Mouse (Mus musculus) limb, embryonic 11.5 days (tissue): ENCODE data around the gene Calcoco1. TPM values are rescaled to one million over a fixed set of nuclear protein-coding genes. Genes with fewer than 3 reads are reported as not detected.

Experiments used
- ATAC-seq: fragments of 200-750 bp; cut with Nextera tagmentation; 2 replicates; pipeline ENCODE4 v1.8.0; 2017; ENCODE audit warnings: low read depth; ENCODE audit not compliant: insufficient number of reproducible peaks, low FRiP score, low TSS enrichment
- DNase-seq: peaks from one replicate; pipeline ENCODE4 v3.0.0-alpha.2; 2015; ENCODE audit warnings: low spot score
- H3K27ac ChIP-seq: fragments of 300-500 bp; sonication (generic); replicated peaks from 2 replicates; pipeline ENCODE4 v1.5.1; 2014; ENCODE audit warnings: low read depth, mild to moderate bottlenecking, low read length
- H3K27me3 ChIP-seq: fragments of 300-500 bp; sonication (generic); 2 replicates; pipeline ENCODE4 v1.6.1; 2014; ENCODE audit warnings: mild to moderate bottlenecking, low read length, mixed read lengths; ENCODE audit not compliant: control insufficient read depth, insufficient read depth
- H3K36me3 ChIP-seq: fragments of 300-500 bp; sonication (generic); 2 replicates; pipeline ENCODE4 v1.6.1; 2014; ENCODE audit warnings: mild to moderate bottlenecking, low read length, moderate library complexity, mixed read lengths; ENCODE audit not compliant: control insufficient read depth, insufficient read depth
- H3K4me1 ChIP-seq: fragments of 300-500 bp; sonication (generic); 2 replicates; pipeline ENCODE4 v1.6.1; 2014; ENCODE audit warnings: low read length, mixed read lengths; ENCODE audit not compliant: control insufficient read depth, insufficient read depth
- H3K4me2 ChIP-seq: fragments of 300-500 bp; sonication (generic); 2 replicates; pipeline ENCODE4 v1.6.1; 2014; ENCODE audit warnings: low read depth, mild to moderate bottlenecking, moderate library complexity; ENCODE audit not compliant: severe bottlenecking
- H3K4me3 ChIP-seq: fragments of 300-500 bp; sonication (generic); 2 replicates; pipeline ENCODE4 v1.5.1; 2014; ENCODE audit warnings: low read depth, low read length
- H3K9ac ChIP-seq: fragments of 300-500 bp; sonication (generic); 2 replicates; pipeline ENCODE4 v1.6.1; 2014; ENCODE audit warnings: mild to moderate bottlenecking, low read length
- H3K9me3 ChIP-seq: fragments of 300-500 bp; sonication (generic); 2 replicates; pipeline ENCODE4 v1.6.1; 2016; ENCODE audit warnings: low read length; ENCODE audit not compliant: control insufficient read depth
- WGBS: fragments of 180-500 bp; shearing (Covaris S2); extraction: QIAGEN DNeasy Blood & Tissue Kit; methylation state at CpG from one replicate; pipeline ENCODE4 v1.1.7; 2014; 5-methylcytosine and 5-hydroxymethylcytosine counted together
- microRNA counts: library from miRNA; unstranded; fragments of <30 nt; microRNA quantifications from one replicate; lab custom pipeline; 2016
- microRNA-seq: library from miRNA; unstranded; fragments of <30 nt; microRNA quantifications from one replicate; pipeline ENCODE4, GENCODE M21; 2016
- polyA plus RNA-seq: library from polyadenylated mRNA; unstranded; fragments of >200 nt; fragmentation: Nextera tagmentation; extraction: Ambion mirVana; gene quantifications from 2 replicates; pipeline ENCODE4 v1.2.1, GENCODE M21; 2014

Gene Calcoco1
- polyA plus RNA-seq, 1 experiment from 2014 or later, result 34.4 TPM

GRCm38 (mm10) chr15:102657926-102658381 lies 64.0 kb downstream of the Calcoco1 start:
- H3K27me3 ChIP-seq, result no peaks in the 10 kb centered on the region
- H3K4me1 ChIP-seq, result 0 out of 2 replicates have a peak, but pooled peaks cover 4% of the 10 kb centered on the region
- ATAC-seq (no peak), DNase-seq (no peak)
- H3K9ac ChIP-seq, result no peak overlapping the region
- H3K36me3 ChIP-seq, result peaks cover 9% of the 10 kb centered on the region
- H3K9me3 ChIP-seq, result no peaks in the 10 kb centered on the region
- 66% methylated on average over 3 of the region's 3 CpGs for WGBS
- no peak overlapping the region for H3K4me2 ChIP-seq
- H3K4me3 ChIP-seq, result no peak overlapping the region
- H3K27ac ChIP-seq, result peak overlapping the region; percentile 16

MicroRNAs within 50 kb of the gene (microRNA counts, 519-probe panel; counts per million panel counts)
- not detected for microRNA mmu-miR-688 (lab: Ali Mortazavi, UCI)

Small RNA genes lying within 50 kb of the gene (microRNA-seq; reads per million reads assigned to microRNA genes)
- gene Mir688, result not detected

Other genes with a start within 250 kb of the Calcoco1 start
- gene Gm10337, start 218.5 kb downstream of the Calcoco1 start, polyA plus RNA-seq, result 6.1 TPM in 1 of 2 replicates, not detected in the other
- gene Map3k12, start 205.1 kb downstream of the Calcoco1 start, polyA plus RNA-seq, result 14.3 and 18.2 TPM in 2 replicates
- gene Tarbp2, start 204.0 kb downstream of the Calcoco1 start, polyA plus RNA-seq, result 109 and 110 TPM in 2 replicates
- 1.6 and 2.2 TPM in 2 replicates for gene Npff, start 197.2 kb downstream of the Calcoco1 start, polyA plus RNA-seq
- gene Gm28047, start 97.1 kb downstream of the Calcoco1 start, polyA plus RNA-seq, result not detected in 2 replicates
- gene Atf7, start 96.7 kb downstream of the Calcoco1 start, polyA plus RNA-seq, result 19.7 and 22.4 TPM in 2 replicates
- gene Atp5g2, start 49.8 kb downstream of the Calcoco1 start, polyA plus RNA-seq, result 63.9 and 73.3 TPM in 2 replicates
- gene Hoxc13, start 198.9 kb upstream of the Calcoco1 start, polyA plus RNA-seq, result 2.3 and 2.4 TPM in 2 replicates
- 0.96 and 1.2 TPM in 2 replicates for gene Hoxc12, start 214.6 kb upstream of the Calcoco1 start, polyA plus RNA-seq
- gene Hoxc11, start 232.2 kb upstream of the Calcoco1 start, polyA plus RNA-seq, result 5.5 and 5.9 TPM in 2 replicates
- gene Hoxc10, start 244.6 kb upstream of the Calcoco1 start, polyA plus RNA-seq, result 43.9 and 56.2 TPM in 2 replicates
- gene Hoxc5, start 245.3 kb upstream of the Calcoco1 start, polyA plus RNA-seq, result 8.3 and 9.1 TPM in 2 replicates